Mouse (Mus musculus): ENCODE data around the gene Pip5kl1. TPM values are rescaled to one million over a fixed set of nuclear protein-coding genes. Genes with fewer than 3 reads are reported as not detected.
A peak's percentile ranks its signal among the peaks of the same experiment; 100 is the strongest.

Gene Pip5kl1
- 1 to 10 TPM; 4.4 to 5.0 TPM for total RNA-seq (2021)
- long read RNA-seq, experiment 1, partial matches to known transcripts: 0 of 3 reads
- long read RNA-seq, experiment 1, other reads (novel, unspliced or antisense): 2 of 3 reads
- long read RNA-seq, experiment 2, partial matches to known transcripts: 0 of 3 reads
- long read RNA-seq, experiment 2, other reads (novel, unspliced or antisense): 2 of 3 reads

DNA sequence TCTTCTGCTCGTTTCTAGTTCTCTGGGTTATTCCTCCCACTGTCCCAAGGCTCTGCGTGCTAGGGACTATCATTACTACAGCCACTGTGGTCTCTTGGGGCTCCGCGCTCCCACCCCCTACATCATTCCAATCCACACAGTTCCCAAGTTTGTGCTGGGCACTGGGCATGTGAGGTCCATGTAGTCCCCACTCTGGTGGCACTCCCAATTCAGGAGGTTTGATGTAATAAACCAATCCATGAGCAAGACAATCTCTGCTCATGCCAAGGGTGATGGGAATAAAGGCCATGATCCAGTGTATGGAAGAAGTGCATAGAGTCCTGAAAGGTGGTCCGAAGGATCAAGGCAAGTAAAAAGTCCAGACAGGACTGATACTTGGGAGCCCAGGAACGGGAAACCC is at the start of gene Pip5kl1:
Gene Pip5kl1, plus strand, starts transcription at position 301 of the 400 bp plus-strand sequence.
- TF ChIP-seq CTCF (conservative IDR thresholded peaks at IDR 0.05): no peak
- peak within 1 kb of the TSS; percentile 58 for H3K4me3 ChIP-seq
- DNase-seq (ENCODE audit: low spot score in 2 of 2): no peak
- peak within 1 kb of the TSS; percentile 61 for H3K27ac ChIP-seq

DNA sequence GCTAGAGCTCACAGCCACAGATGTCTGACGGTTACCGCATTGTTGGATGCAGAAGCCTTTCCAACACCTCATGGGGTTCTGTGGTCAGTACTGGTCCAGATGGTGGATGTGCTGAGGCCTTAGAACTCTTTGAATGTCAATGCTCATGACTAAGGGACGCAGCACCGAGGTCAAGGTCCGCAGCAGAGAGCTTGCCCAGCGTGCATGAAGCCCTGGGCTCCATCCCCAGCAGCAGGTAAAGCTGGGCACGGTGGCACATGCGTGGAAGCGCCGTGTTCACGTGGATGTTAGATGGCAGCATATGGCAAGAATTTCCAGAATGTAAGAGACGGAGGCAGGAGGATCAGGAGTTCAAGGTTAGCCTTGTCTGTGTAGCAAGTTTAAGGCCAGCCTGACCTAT is 48.8 kb upstream of the Pip5kl1 start:
- TF ChIP-seq CTCF (conservative IDR thresholded peaks at IDR 0.05): no peak
- Histone ChIP-seq H3K27ac (no peak overlapping the region), H3K4me3 (no peak overlapping the region)

DNA sequence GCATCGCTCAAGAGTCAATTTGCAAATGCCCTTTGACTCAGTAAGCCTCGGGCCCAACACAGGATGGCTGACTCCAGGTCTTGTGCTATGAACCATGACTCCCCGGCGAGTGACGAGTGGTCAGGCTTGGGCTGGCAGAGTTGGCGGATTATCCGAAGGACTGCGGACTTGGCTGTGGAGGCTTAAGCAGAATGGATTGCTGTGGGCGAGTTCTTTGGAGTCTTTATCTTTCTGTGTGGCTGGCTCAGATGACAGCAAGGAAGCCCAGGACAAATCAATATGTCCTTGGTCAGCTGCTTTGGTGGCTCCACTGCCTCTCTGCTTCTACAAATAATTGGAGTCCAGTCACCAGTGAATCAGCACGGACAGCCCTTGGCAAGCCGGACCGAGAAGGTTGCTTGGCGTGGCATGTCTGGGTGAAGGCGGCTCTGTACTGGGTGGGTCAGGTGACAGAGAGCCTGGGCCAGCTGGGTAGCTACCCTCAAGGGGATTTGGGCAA is 47.1 kb upstream of the Pip5kl1 start:
- no peak for TF ChIP-seq CTCF (conservative IDR thresholded peaks at IDR 0.05)
- no peak overlapping the region for H3K27ac ChIP-seq
- H3K4me3 ChIP-seq: no peak overlapping the region
- DNase-seq (ENCODE audit: low spot score in 2 of 2): no peak

More for the DNA sequence above, 48.8 kb upstream of the Pip5kl1 start:
- no peak for DNase-seq (ENCODE audit: low spot score in 2 of 2)

DNA sequence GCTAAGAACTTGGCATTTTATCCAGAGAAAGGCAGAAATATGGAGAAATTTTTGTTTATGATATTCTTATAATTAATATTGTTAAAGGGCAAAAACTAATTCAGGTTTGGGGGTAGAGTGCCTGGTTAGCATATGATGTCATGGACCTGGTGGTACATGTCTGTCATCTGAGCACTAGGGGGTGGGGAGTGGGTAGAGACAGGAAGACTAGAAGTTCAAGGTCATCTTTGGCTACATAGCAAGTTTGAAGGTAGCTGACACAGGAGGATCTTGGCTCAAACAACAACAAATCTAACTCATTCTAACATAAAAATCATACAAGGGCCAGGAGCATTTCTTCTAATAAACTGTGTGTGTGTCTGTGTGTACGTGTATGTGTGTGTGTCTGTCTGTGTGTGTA is 46.3 kb upstream of the Pip5kl1 start:
- Histone ChIP-seq H3K27ac (no peak overlapping the region), H3K4me3 (no peak overlapping the region)
- no peak for TF ChIP-seq CTCF (conservative IDR thresholded peaks at IDR 0.05)
- no peak for DNase-seq (ENCODE audit: low spot score in 2 of 2)

DNA sequence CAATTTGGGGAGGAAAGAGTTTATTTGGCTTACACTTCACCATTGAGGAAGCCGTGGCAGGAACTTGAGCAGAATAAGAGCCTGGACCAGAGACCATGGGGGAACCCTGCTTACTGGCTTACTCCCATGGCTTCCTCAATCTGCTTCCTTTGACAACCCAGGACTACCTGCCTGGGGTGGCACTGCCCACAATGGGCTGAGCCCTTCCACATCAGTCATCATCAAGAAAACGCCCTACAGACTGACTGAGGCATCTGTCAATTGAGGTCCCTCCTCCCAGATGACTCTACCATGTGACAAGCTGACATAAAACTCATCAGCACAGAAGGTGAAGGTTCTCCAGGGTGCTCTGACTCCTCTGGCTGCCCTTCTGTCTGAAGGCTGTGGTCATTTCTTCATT is 44.1 kb upstream of the Pip5kl1 start:
- Histone ChIP-seq H3K4me3 (no peak overlapping the region), H3K27ac (no peak overlapping the region)
- TF ChIP-seq CTCF (conservative IDR thresholded peaks at IDR 0.05): no peak
- no peak for DNase-seq (ENCODE audit: low spot score in 2 of 2)

DNA sequence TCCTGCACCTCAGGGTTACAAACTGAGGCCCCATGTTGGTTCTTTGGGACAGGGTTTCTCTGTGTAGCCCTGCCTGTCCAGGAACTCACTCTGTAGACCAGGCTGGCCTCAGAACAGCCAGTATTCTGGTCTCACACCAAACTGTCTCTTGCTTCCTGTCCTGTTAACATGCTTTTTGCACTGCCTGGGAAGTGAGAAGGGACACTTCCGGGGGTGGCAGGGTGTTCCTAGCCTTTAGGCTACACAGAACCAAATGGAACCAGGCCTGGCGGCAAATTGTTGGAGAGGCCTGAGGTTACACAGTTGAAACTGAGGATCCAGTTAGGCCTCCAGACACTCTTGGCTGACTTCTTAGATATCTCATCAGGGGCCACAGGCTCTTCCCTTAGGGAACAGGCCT is 41.4 kb upstream of the Pip5kl1 start:
- H3K27ac ChIP-seq: no peak overlapping the region
- no peak for TF ChIP-seq CTCF (conservative IDR thresholded peaks at IDR 0.05)

DNA sequence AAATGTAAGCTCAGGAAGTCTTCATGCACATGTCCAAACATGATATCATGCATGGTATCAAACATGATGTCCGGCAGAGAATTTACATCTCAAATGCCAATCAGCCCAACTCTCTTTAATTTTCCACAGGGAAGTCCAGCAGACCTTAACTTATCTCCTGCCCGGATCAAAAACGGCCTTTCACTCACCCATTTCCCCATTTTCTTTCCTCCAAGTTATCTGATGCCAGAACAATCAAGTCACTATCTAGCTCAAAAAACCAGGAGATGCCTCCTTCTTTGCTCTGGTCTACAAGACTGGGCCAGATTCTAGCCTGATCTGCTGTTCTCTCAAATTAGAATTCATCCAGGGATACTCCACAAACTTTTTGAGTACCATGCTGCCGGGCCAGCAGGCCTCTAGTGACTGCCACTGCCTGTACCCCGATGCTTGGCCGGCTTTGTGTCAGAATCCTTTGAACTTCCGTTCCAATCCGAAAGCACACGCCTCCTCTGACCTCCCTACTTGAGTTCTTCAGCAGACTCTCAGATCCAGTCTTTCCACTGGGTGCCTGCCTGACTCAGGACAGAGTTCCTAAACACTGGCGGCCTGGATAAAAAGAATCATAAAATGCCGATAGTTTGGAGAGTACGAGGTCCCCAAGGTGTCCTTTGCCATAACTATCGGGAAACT is 40.4 kb upstream of the Pip5kl1 start:
- DNase-seq (ENCODE audit: low spot score in 2 of 2): no peak
- no peak for TF ChIP-seq CTCF (conservative IDR thresholded peaks at IDR 0.05)
- peak overlapping the region; percentile 98 for H3K4me3 ChIP-seq
- peak overlapping the region; percentile 91 for H3K27ac ChIP-seq

More for the DNA sequence above, 41.4 kb upstream of the Pip5kl1 start:
- H3K4me3 ChIP-seq: no peak overlapping the region
- DNase-seq (ENCODE audit: low spot score in 2 of 2): no peak

DNA sequence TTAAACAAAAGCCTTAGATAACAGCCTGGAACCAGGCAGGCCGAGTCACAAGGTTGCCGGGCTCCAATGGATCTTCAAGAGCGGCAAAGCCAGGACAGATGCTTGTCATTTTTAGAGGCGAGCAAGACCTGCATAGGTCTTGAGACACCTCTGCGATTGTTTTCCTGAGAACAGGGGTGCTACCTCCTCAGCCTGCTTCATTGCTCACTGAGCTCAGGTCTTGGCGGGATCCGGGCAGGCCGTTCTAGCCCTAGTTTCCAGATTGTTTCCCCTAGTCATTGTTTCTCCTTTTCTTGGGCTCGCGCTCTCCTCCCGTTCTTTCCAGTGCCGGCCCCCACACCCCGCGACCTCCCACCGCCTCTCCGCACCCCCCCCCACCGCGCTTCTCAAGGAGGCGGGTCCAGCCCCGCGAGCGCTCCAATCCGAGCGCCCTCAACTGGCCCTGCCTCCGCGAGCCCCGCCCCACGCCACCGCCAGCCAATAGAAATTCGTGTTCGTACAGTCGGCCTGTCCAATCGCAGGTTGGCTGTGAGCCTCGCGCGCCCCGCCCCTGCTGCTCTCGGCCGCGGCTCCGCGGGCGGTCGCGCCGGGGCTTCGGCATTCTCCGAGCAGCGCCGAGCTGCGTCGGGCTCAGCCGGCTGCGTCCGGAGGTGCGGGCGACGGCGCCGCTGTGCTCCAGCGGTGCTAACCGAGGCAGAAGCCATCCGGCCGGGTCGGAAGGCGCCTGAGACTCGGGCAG is 39.7 kb upstream of the Pip5kl1 start, which contains the start of gene Fam102a:
Gene Fam102a, plus strand, starts transcription at position 600 of the 739 bp plus-strand sequence.
- Histone ChIP-seq H3K4me3 (peak within 1 kb of the TSS; percentile 98), H3K27ac (peak within 1 kb of the TSS; percentile 93)
- no peak for TF ChIP-seq CTCF (conservative IDR thresholded peaks at IDR 0.05)
- peak; percentile 99 for DNase-seq (ENCODE audit: low spot score in 2 of 2)

DNA sequence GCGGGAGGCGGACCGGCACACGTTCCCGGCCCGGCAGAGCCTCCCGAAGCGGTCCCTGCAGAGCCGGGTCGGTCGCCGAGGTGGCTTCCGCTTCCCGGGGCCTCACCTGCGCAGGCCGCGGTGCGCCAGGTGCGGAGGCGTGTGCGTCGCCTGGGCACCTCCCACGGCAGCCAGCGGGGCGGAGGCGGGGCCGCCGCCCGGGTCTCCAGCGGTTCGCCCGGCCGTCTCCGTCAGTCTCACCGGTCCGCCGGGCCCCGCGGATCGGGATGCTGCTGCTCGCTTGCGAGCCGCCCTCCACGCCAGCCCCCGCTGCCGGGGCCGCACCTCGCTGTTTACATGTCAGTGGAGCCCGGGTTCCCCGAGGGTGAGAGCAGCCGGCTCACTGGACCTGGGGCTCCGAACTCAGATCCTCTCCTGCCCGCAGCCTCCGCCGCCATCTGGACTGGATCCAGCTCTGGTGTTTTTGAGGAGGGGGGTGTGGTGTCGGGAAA is 39.1 kb upstream of the Pip5kl1 start:
- no peak for TF ChIP-seq CTCF (conservative IDR thresholded peaks at IDR 0.05)
- peak overlapping the region; percentile 93 for H3K27ac ChIP-seq
- peak overlapping the region; percentile 98 for H3K4me3 ChIP-seq
- DNase-seq (ENCODE audit: low spot score in 2 of 2): no peak

DNA sequence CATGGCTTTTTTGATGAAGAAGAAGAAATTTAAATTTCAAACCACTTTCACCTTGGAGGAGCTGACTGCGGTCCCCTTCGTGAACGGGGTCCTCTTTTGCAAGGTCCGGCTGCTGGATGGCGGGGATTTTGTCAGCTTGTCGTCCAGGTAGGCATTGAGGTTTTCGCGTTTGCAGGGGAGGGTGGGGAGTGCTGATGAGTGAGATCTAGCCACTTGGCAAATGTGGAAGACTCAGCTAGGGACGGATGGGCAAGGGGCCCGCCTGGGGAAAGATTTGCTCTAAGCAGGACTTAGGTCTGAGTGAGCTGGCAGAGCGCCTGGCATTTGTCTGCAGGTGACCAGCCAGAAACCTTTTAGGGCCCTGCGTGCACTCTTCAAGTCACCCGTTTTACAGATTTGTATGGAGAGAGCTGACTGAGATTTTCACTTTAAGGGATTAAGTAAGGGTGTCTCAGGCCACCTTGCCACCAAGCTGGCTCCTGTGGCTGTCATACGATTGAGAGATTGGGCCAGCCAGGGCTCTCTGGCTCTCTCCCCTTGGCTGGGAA is 38.4 kb upstream of the Pip5kl1 start:
- H3K4me3 ChIP-seq: peak overlapping the region; percentile 98
- peak overlapping the region; percentile 93 for H3K27ac ChIP-seq
- TF ChIP-seq CTCF (conservative IDR thresholded peaks at IDR 0.05): no peak
- DNase-seq (ENCODE audit: low spot score in 2 of 2): no peak

DNA sequence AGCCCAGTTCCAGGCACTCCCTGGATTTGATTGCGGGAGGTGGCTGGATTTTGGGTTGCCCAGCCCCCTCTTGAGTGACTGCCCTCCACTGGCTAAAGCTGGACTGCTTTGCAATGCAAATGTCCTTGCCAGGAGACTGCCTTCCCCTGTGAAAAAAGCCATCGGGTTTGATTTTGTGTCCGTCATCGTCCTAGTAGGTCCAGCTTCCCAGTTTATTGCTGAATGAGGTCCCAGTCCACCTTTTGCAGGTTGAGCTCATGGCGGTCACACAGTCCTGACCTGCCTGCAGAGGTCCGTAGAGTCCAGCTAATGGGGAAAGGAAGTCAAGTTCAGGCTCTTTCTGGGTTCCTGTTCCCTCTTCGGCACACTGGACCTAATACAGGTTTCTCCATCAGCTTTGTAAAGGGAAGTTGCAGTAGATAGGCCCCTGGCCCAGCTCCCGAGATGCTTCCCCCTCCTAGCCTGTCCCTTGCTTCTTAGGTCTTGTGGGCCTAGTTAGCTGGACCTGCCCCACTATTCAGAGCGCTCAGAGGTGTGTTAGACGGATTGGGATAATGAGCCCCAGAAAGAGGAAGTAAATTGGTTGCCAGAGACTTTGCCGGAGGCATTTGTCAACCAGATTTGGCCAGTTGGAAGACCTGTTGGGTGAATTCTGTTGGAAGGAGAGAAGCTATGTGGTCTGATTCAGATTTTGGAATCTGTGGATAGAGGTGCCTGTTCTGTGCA is 37.8 kb upstream of the Pip5kl1 start:
- Histone ChIP-seq H3K4me3 (peak overlapping the region; percentile 98), H3K27ac (peak overlapping the region; percentile 93)
- TF ChIP-seq CTCF (conservative IDR thresholded peaks at IDR 0.05): peak; percentile 52
- DNase-seq (ENCODE audit: low spot score in 2 of 2): no peak

DNA sequence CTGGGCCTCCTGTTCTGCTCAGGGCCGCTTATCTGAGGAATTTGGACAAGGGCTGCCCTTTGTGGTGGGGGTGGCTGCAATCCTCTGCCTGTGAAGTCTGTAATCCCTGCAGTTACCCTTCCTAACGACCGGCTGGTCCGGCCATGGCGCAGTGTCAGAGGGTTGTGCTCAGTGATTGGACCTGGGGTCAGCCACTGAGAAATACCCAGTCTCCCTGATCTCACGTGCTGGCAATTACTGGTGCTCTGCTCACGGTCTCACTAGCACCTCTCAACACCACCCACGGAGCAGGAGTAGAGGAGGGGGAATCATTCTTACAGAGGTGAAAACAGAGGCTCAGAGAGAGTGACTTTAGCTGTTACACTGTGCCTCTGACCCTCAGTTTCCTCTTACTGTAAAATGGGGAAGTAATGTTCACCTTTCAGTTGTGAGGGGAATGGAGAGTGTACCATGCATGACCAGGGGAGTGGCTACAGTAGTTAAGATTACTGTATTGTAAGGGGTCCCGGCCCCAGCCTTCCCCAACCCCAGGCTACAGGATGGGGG is 37.2 kb upstream of the Pip5kl1 start:
- no peak for TF ChIP-seq CTCF (conservative IDR thresholded peaks at IDR 0.05)
- DNase-seq (ENCODE audit: low spot score in 2 of 2): no peak
- peak overlapping the region; percentile 93 for H3K27ac ChIP-seq
- peak overlapping the region; percentile 98 for H3K4me3 ChIP-seq

Measured in layer of hippocampus, adult 2 months (tissue).